Mouse (Mus musculus) liver, postnatal 0 days (tissue): ENCODE data around the gene Cldn24.

Source experiments
- CTCF ChIP-seq: sonication (generic); IDR thresholded peaks from 2 replicates; pipeline ENCODE4 v1.5.1; 2016; ENCODE audit warnings: antibody characterized with exemption, low read depth
- EP300 ChIP-seq: IDR thresholded peaks from 2 replicates; pipeline ENCODE4 v1.6.1; 2016; ENCODE audit warnings: antibody characterized with exemption, low read depth, mild to moderate bottlenecking

DNA sequence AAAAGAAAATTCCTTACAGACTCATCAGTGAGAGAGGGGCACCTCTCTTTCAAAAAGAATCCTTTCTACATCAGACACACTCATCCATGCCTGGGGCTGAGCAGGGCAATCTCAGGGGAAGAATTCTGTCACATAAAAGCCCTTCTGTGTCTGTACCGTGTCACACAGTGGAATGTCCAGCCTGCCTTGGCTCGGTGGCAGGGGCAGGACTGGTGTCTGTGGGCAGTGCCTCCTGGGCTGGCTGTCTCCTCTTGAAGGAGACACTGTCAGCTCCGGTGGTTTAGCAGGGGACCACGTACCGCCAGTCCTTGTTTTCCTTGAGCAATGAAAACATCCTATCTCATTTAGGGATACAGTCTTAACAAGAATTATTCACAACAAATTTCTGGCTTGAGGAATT is 3.7 kb downstream of the Cldn24 start:
- TF ChIP-seq EP300: no peak
- TF ChIP-seq CTCF: no peak
